In the genomic region with DNA sequence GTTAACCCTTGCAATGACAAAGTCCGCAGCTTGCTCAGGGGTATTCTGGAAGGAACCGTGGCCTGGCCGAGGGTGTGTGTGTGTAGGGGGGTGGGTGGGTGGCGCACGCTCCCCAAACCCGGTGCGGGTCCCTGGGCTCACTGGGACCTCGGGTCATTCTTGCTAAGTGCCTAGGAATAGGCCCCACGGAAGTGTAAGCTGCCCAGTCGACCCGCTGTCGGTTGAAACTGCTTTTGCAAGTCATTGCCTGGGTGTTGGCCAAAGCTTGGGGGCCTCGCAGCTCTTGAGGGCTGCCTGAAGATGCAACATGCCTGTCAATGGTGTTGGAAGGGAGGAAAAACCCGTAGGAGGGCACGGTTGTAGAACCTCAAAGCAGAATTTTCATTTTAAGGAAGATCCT, we compare ENCODE assay signal across 19 mouse cellular contexts. TPM values are rescaled to one million over a fixed set of nuclear protein-coding genes. Genes with fewer than 3 reads are reported as not detected.
A peak's percentile ranks its signal among the peaks of the same experiment; 100 is the strongest.
DNase-seq lines count a peak whose midpoint lies in the region; ATAC-seq and TF ChIP-seq lines count a peak whose summit lies in the region.
"Had no signal": no experiment of that assay in that cellular context is flagged by ENCODE, and none has a peak within 500 bp of the region (broad histone marks: within the 10 kb centered on the region; RNA-seq: fewer than 3 reads in every experiment).

No protein-coding gene starts in this region.

- no peaks in the 10 kb centered on the region for H3K36me3 ChIP-seq in midbrain, embryonic 11.5 days (ENCODE audit: control insufficient read depth, insufficient read depth, low read length)
- H3K36me3 ChIP-seq in midbrain, embryonic 13.5 days = no peaks in the 10 kb centered on the region
- no peaks in the 10 kb centered on the region for H3K36me3 ChIP-seq in forebrain, embryonic 15.5 days
- H3K36me3 ChIP-seq: embryonic facial prominence, embryonic 15.5 days; heart, embryonic 13.5 days; limb, embryonic 15.5 days had no signal

- WGBS in midbrain, embryonic 11.5 days = 40% methylated on average over 15 of the region's 15 CpGs
- 54% methylated on average over 15 of the region's 15 CpGs for WGBS in midbrain, embryonic 13.5 days
- WGBS in forebrain, embryonic 15.5 days = 34% methylated on average over 15 of the region's 15 CpGs

- no peak for TF ChIP-seq CTCF in brain, embryonic 14.5 days (IDR thresholded peaks at IDR 0.05; ENCODE audit: borderline replicate concordance, extremely low read depth, insufficient read depth, insufficient read length)

- peaks cover 7% of the 10 kb centered on the region; the same call in 1 of the 2 replicates for H3K27me3 ChIP-seq in midbrain, embryonic 11.5 days (ENCODE audit: control insufficient read depth, insufficient read depth, low read length)
- H3K27me3 ChIP-seq in midbrain, embryonic 13.5 days = peaks cover 11% of the 10 kb centered on the region
- H3K27me3 ChIP-seq in forebrain, embryonic 15.5 days = no peaks in the 10 kb centered on the region
- H3K27me3 ChIP-seq: Patski had no signal

- no peaks in the 10 kb centered on the region for H3K9me3 ChIP-seq in midbrain, embryonic 11.5 days (ENCODE audit: control insufficient read depth, low read length)
- no peaks in the 10 kb centered on the region for H3K9me3 ChIP-seq in midbrain, embryonic 13.5 days
- no peaks in the 10 kb centered on the region for H3K9me3 ChIP-seq in forebrain, embryonic 15.5 days
- H3K9me3 ChIP-seq: embryonic facial prominence, embryonic 15.5 days; heart, embryonic 13.5 days; limb, embryonic 15.5 days had no signal

- H3K27ac ChIP-seq in midbrain, embryonic 11.5 days (ENCODE audit: low read depth, low read length) = no peak overlapping the region
- H3K27ac ChIP-seq in midbrain, embryonic 13.5 days = no peak overlapping the region
- no peak overlapping the region; the same call in 1 of the 2 replicates for H3K27ac ChIP-seq in forebrain, embryonic 15.5 days (replicated peaks)
- H3K27ac ChIP-seq: embryonic facial prominence, embryonic 15.5 days; heart, embryonic 13.5 days; limb, embryonic 15.5 days had no signal

- H3K9ac ChIP-seq in midbrain, embryonic 11.5 days (ENCODE audit: low read length) = no peak overlapping the region
- H3K9ac ChIP-seq in midbrain, embryonic 13.5 days (replicated peaks) = no peak overlapping the region
- 0 out of 2 replicates have a peak overlapping the region, but pooled peaks have one; percentile 5 for H3K9ac ChIP-seq in forebrain, embryonic 15.5 days (replicated peaks)
- H3K9ac ChIP-seq: embryonic facial prominence, embryonic 15.5 days; heart, embryonic 13.5 days; limb, embryonic 15.5 days; liver, postnatal 0 days had no signal

- peaks cover 37% of the 10 kb centered on the region for H3K4me1 ChIP-seq in midbrain, embryonic 11.5 days (ENCODE audit: control insufficient read depth, insufficient read depth, low read length)
- H3K4me1 ChIP-seq in midbrain, embryonic 13.5 days (replicated peaks) = peaks cover 44% of the 10 kb centered on the region
- peaks cover 46% of the 10 kb centered on the region for H3K4me1 ChIP-seq in forebrain, embryonic 15.5 days

- H3K4me2 ChIP-seq in midbrain, embryonic 11.5 days = no peak overlapping the region
- H3K4me2 ChIP-seq in midbrain, embryonic 13.5 days (replicated peaks) = no peak overlapping the region
- 0 out of 2 replicates have a peak overlapping the region, but pooled peaks have one; percentile 60 for H3K4me2 ChIP-seq in forebrain, embryonic 15.5 days (replicated peaks)
- H3K4me2 ChIP-seq: embryonic facial prominence, embryonic 15.5 days; heart, embryonic 13.5 days; limb, embryonic 15.5 days had no signal

- peak; percentile 68 for DNase-seq in heart, adult 11 months
- DNase-seq in heart, adult 8-10 months (ENCODE audit: low spot score) = no peak
- DNase-seq in midbrain, embryonic 11.5 days (ENCODE audit: low spot score, missing footprints) = peak; percentile 87
- peak; percentile 53 for DNase-seq in brain, embryonic 14.5 days (ENCODE audit: low read depth)
- no peak for DNase-seq in retina, embryonic 14.5 days (ENCODE audit: low spot score)
- no peak for DNase-seq in layer of hippocampus, postnatal 25 days (ENCODE audit: extremely low spot score in 1 of 2, low spot score in 1 of 2)
- DNase-seq: cerebellum, postnatal 25 days; gastrocnemius, postnatal 25 days; kidney, adult 8-10 months; liver, postnatal 0 days; lung, postnatal 4 days had no signal

- no peak overlapping the region for H3K4me3 ChIP-seq in midbrain, embryonic 11.5 days (ENCODE audit: low read depth, low read length)
- no peak overlapping the region for H3K4me3 ChIP-seq in midbrain, embryonic 13.5 days (replicated peaks)
- no peak overlapping the region for H3K4me3 ChIP-seq in forebrain, embryonic 15.5 days
- H3K4me3 ChIP-seq: embryonic facial prominence, embryonic 15.5 days; heart, embryonic 13.5 days; limb, embryonic 15.5 days had no signal

- ATAC-seq in midbrain, embryonic 11.5 days (ENCODE audit: low FRiP score) = no peak
- no peak for ATAC-seq in midbrain, embryonic 13.5 days
- ATAC-seq in forebrain, embryonic 15.5 days (replicated peaks) = no peak
- ATAC-seq: liver, postnatal 0 days; Patski had no signal

- TF ChIP-seq POLR2A in brain, embryonic 14.5 days (IDR thresholded peaks at IDR 0.05; ENCODE audit: borderline replicate concordance, extremely low read depth, insufficient read depth, insufficient read length, poor library complexity, severe bottlenecking) = no peak

RNA-seq across cellular contexts. Expression of a gene that starts 12.6 kb away (rescaled TPM):
- total RNA-seq in heart, adult 8-10 months (2022) = 1 to 10 TPM; 1.5 to 4.4 (median 4.0) TPM
- polyA plus RNA-seq in midbrain, embryonic 11.5 days (2014; fragmentation: Nextera tagmentation; extraction: Ambion mirVana) = 69.9 and 82.3 TPM in 2 replicates
- polyA plus RNA-seq in midbrain, embryonic 13.5 days (2015; fragmentation: Nextera tagmentation; extraction: Ambion mirVana) = 76.9 and 83.2 TPM in 2 replicates
- 465 and 624 TPM in 2 replicates for polyA plus RNA-seq in brain, embryonic 14.5 days (2012; rRNA removed)
- polyA plus RNA-seq in forebrain, embryonic 15.5 days (2015; fragmentation: Nextera tagmentation; extraction: Ambion mirVana) = 77.7 and 88.5 TPM in 2 replicates
- 10 to 100 TPM; 90.8 to 98.5 TPM for total RNA-seq in layer of hippocampus, postnatal 25 days (2021)
- total RNA-seq: hematopoietic stem cell, adult 5-6 weeks; neutrophil, adult 5-6 weeks had no signal

Comparison
In these comparisons a context has a peak if more than half of its experiments do, and no peak if none do; other contexts are left out.
1. DNase-seq: peak in heart, adult 11 months (single experiment), midbrain, embryonic 11.5 days (single experiment) and brain, embryonic 14.5 days (single experiment); none in heart, adult 8-10 months (single experiment), retina, embryonic 14.5 days (single experiment) and layer of hippocampus, postnatal 25 days (0 of 2).